Mouse (Mus musculus): ENCODE data around the gene Gm13101. TPM values are rescaled to one million over a fixed set of nuclear protein-coding genes. Genes with fewer than 3 reads are reported as not detected.
"Not testable (repeated sequence)": the region's sequence is repeated elsewhere in the genome, so short reads cannot be mapped to it uniquely, and the experiment has no call there.

Gm13101 gene
- not detected in 2 replicates for polyA plus RNA-seq (2014; fragmentation: Nextera tagmentation; extraction: Ambion mirVana)

GRCm38 (mm10) chr4:143966850-143967249, at the start of gene Gm13101:
Gene Gm13101 (minus strand): TSS chr4:143966950.
- not testable (repeated sequence) for H3K27me3 ChIP-seq (ENCODE audit: insufficient read depth, low read length); ATAC-seq (ENCODE audit: insufficient read depth); H3K4me1 ChIP-seq (ENCODE audit: insufficient read depth); H3K27ac ChIP-seq (ENCODE audit: low read depth); H3K4me3 ChIP-seq (ENCODE audit: low read depth, low read length); H3K9ac ChIP-seq; H3K36me3 ChIP-seq (ENCODE audit: insufficient read depth); DNase-seq; H3K4me2 ChIP-seq; H3K9me3 ChIP-seq (ENCODE audit: low read depth, low read length)
- WGBS: 41% methylated on average over 2 of the region's 2 CpGs

DNA sequence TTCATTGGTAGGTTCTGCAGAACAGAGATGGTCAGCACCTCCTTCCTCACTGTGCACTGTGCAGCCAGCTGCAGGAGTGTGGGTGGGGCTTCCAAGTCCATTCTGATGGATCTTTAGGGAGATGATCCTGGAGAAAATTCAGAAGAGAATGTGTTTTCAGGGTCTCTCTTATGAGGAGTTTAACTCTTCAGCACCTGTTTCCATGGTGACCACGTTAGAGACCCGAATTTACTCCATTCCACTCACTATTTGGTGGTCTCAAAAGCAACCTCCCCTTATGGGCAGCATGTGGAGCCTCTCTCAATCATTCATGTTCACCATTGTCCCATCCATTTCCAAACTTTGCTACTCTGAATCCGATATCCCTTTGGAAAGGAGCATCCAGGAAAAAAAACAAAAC, 27.5 kb upstream of the Gm13101 start, which contains the start of gene Pramef17:
Pramef17 (minus strand) TSS at position 101 of the 400 bp plus-strand sequence.
- not testable (repeated sequence) for H3K27me3 ChIP-seq (ENCODE audit: insufficient read depth, low read length); H3K36me3 ChIP-seq (ENCODE audit: insufficient read depth); H3K4me3 ChIP-seq (ENCODE audit: low read depth, low read length); H3K27ac ChIP-seq (ENCODE audit: low read depth); H3K4me1 ChIP-seq (ENCODE audit: insufficient read depth); H3K9ac ChIP-seq; ATAC-seq (ENCODE audit: insufficient read depth); DNase-seq; H3K4me2 ChIP-seq; H3K9me3 ChIP-seq (ENCODE audit: low read depth, low read length)
- WGBS: 43% methylated on average over 3 of the region's 3 CpGs

GRCm38 (mm10) chr4:143988126-143988525, 21.4 kb upstream of the Gm13101 start:
- H3K4me2 ChIP-seq; DNase-seq; H3K9me3 ChIP-seq (ENCODE audit: low read depth, low read length); ATAC-seq (ENCODE audit: insufficient read depth); H3K4me3 ChIP-seq (ENCODE audit: low read depth, low read length); H3K4me1 ChIP-seq (ENCODE audit: insufficient read depth); H3K27ac ChIP-seq (ENCODE audit: low read depth); H3K9ac ChIP-seq; H3K27me3 ChIP-seq (ENCODE audit: insufficient read depth, low read length); H3K36me3 ChIP-seq (ENCODE audit: insufficient read depth): not testable (repeated sequence)
- WGBS: 96% methylated on average over 14 of the region's 17 CpGs

GRCm38 (mm10) chr4:143987475-143987941, 20.8 kb upstream of the Gm13101 start:
- H3K9ac ChIP-seq; ATAC-seq (ENCODE audit: insufficient read depth); H3K4me2 ChIP-seq; H3K27ac ChIP-seq (ENCODE audit: low read depth); H3K4me1 ChIP-seq (ENCODE audit: insufficient read depth); H3K27me3 ChIP-seq (ENCODE audit: insufficient read depth, low read length); H3K4me3 ChIP-seq (ENCODE audit: low read depth, low read length); H3K36me3 ChIP-seq (ENCODE audit: insufficient read depth); DNase-seq; H3K9me3 ChIP-seq (ENCODE audit: low read depth, low read length): not testable (repeated sequence)
- 88% methylated on average over 6 of the region's 17 CpGs for WGBS

DNA sequence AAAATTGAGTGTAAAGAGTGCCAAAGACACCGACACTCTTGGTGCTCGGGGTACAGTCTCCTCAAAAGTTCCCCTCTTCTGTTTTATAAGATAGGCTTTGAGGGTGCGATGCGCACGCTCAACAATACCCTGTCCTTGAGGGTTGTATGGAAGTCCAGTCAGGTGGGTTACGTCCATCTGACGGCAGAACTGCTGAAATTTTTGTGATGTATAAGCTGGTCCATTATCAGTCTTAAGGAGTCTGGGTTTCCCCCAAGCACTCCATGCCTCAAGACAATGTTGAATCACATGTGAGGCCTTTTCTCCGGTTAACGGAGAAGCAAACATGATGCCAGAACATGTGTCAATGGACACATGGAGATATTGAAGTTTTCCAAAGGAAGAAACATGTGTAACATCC, 19.0 kb upstream of the Gm13101 start:
- not testable (repeated sequence) for H3K9ac ChIP-seq; H3K27ac ChIP-seq (ENCODE audit: low read depth); H3K4me1 ChIP-seq (ENCODE audit: insufficient read depth); H3K27me3 ChIP-seq (ENCODE audit: insufficient read depth, low read length); H3K36me3 ChIP-seq (ENCODE audit: insufficient read depth); ATAC-seq (ENCODE audit: insufficient read depth); H3K4me2 ChIP-seq; DNase-seq; H3K9me3 ChIP-seq (ENCODE audit: low read depth, low read length); H3K4me3 ChIP-seq (ENCODE audit: low read depth, low read length)
- 100% methylated on average over 2 of the region's 9 CpGs for WGBS

DNA sequence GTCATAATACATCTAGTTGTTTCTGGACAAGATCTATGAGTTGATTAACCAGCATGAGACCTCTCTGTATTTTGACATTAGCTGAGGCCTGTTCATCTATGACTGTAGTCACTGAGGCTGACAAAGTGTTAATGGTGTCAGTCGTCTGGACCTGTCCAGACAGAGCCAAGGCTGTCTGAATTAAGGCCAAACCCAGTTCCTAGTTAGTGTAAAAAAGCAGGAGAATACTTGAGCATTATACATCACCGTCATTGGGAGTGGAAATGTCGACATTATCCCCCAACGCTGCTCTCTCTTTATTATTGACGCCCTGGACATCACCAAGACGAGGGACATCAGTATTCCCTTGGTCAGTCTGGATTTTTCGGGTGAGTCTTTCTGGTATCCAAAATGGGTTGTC, 18.4 kb upstream of the Gm13101 start:
- ATAC-seq (ENCODE audit: insufficient read depth); H3K9me3 ChIP-seq (ENCODE audit: low read depth, low read length); H3K27me3 ChIP-seq (ENCODE audit: insufficient read depth, low read length); H3K4me2 ChIP-seq; H3K9ac ChIP-seq; H3K36me3 ChIP-seq (ENCODE audit: insufficient read depth); DNase-seq; H3K27ac ChIP-seq (ENCODE audit: low read depth); H3K4me3 ChIP-seq (ENCODE audit: low read depth, low read length); H3K4me1 ChIP-seq (ENCODE audit: insufficient read depth): not testable (repeated sequence)
- no CpG with 5 or more reads among the region's 7 CpGs for WGBS

DNA sequence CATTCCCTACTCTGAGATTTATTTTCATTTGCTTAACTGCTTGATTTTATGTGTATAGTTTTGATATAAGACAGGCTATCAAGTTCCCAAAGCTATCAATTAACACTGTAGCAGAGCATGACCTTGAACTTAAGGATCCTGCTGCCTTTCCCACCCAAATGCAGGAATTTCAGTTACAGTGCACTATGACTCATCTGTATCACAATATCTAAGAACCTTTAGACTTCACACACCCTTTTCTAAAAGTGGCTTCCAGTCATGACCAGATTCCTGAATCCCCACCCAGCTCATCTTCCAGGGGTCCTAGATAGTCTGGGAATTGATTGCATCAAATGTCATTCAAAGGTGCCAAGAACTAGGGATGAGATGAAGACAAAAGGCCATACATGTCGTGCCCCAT, 16.7 kb upstream of the Gm13101 start:
- not testable (repeated sequence) for H3K36me3 ChIP-seq (ENCODE audit: insufficient read depth); H3K9ac ChIP-seq; H3K27me3 ChIP-seq (ENCODE audit: insufficient read depth, low read length); H3K9me3 ChIP-seq (ENCODE audit: low read depth, low read length); H3K27ac ChIP-seq (ENCODE audit: low read depth); H3K4me2 ChIP-seq; ATAC-seq (ENCODE audit: insufficient read depth); H3K4me1 ChIP-seq (ENCODE audit: insufficient read depth); DNase-seq; H3K4me3 ChIP-seq (ENCODE audit: low read depth, low read length)
- WGBS: no CpG with 5 or more reads among the region's 1 CpGs

- H3K4me3 ChIP-seq (ENCODE audit: low read depth, low read length); H3K4me1 ChIP-seq (ENCODE audit: insufficient read depth); H3K4me2 ChIP-seq; DNase-seq; H3K9ac ChIP-seq; H3K27ac ChIP-seq (ENCODE audit: low read depth); H3K36me3 ChIP-seq (ENCODE audit: insufficient read depth); ATAC-seq (ENCODE audit: insufficient read depth); H3K27me3 ChIP-seq (ENCODE audit: insufficient read depth, low read length); H3K9me3 ChIP-seq (ENCODE audit: low read depth, low read length): not testable (repeated sequence)
- 85% methylated on average over 1 of the region's 1 CpGs for WGBS
Observed at GRCm38 (mm10) chr4:143950916-143951315, 15.8 kb downstream of the Gm13101 start, which contains the start of gene Pramef25. Gene Pramef25 (minus strand): TSS chr4:143951016.

Other genes starting within 250 kb of the Gm13101 start
- gene Gm13078, start 247.5 kb downstream of the Gm13101 start, polyA plus RNA-seq (2014; fragmentation: Nextera tagmentation; extraction: Ambion mirVana): not detected in 2 replicates
- not detected in 2 replicates for gene Gm13023, start 177.6 kb downstream of the Gm13101 start, polyA plus RNA-seq (2014; fragmentation: Nextera tagmentation; extraction: Ambion mirVana)
- gene Gm13084, start 150.9 kb downstream of the Gm13101 start, polyA plus RNA-seq (2014; fragmentation: Nextera tagmentation; extraction: Ambion mirVana): not detected in 2 replicates
- not detected in 2 replicates for gene Gm13103, start 120.5 kb downstream of the Gm13101 start, polyA plus RNA-seq (2014; fragmentation: Nextera tagmentation; extraction: Ambion mirVana)
- not detected in 2 replicates for gene Pramef6, start 66.6 kb downstream of the Gm13101 start, polyA plus RNA-seq (2014; fragmentation: Nextera tagmentation; extraction: Ambion mirVana)
- gene Pramef25, start 15.9 kb downstream of the Gm13101 start, polyA plus RNA-seq (2014; fragmentation: Nextera tagmentation; extraction: Ambion mirVana): not detected in 2 replicates
- not detected in 2 replicates for gene Pramef17, start 27.4 kb upstream of the Gm13101 start, polyA plus RNA-seq (2014; fragmentation: Nextera tagmentation; extraction: Ambion mirVana)
- gene Pramel4, start 92.2 kb upstream of the Gm13101 start, polyA plus RNA-seq (2014; fragmentation: Nextera tagmentation; extraction: Ambion mirVana): not detected in 2 replicates
- not detected in 2 replicates for gene Gm13102, start 139.5 kb upstream of the Gm13101 start, polyA plus RNA-seq (2014; fragmentation: Nextera tagmentation; extraction: Ambion mirVana)
- gene Oog3, start 195.7 kb upstream of the Gm13101 start, polyA plus RNA-seq (2014; fragmentation: Nextera tagmentation; extraction: Ambion mirVana): not detected in 2 replicates
- gene Oog2, start 223.8 kb upstream of the Gm13101 start, polyA plus RNA-seq (2014; fragmentation: Nextera tagmentation; extraction: Ambion mirVana): not detected in 2 replicates
- not detected in 2 replicates for gene C87977, start 246.4 kb upstream of the Gm13101 start, polyA plus RNA-seq (2014; fragmentation: Nextera tagmentation; extraction: Ambion mirVana)

Data from lung, embryonic 14.5 days (tissue).